Mouse (Mus musculus) limb, embryonic 14.5 days (tissue): ENCODE measurements around the gene 4930562C15Rik. TPM values are rescaled to one million over a fixed set of nuclear protein-coding genes. Genes with fewer than 3 reads are reported as not detected.

Source experiments
- ATAC-seq: fragments of 200-750 bp; cut with Nextera tagmentation; 2 replicates; pipeline ENCODE4 v1.8.0; 2017; ENCODE audit warnings: low read depth, moderate number of reproducible peaks, moderate TSS enrichment; ENCODE audit not compliant: low FRiP score
- DNase-seq: peaks from one replicate; pipeline ENCODE4 v3.0.0-alpha.2; 2015; ENCODE audit warnings: low spot score
- H3K27ac ChIP-seq: fragments of 300-500 bp; sonication (generic); replicated peaks from 2 replicates; pipeline ENCODE4 v1.5.1; 2014; ENCODE audit warnings: low read depth, mild to moderate bottlenecking, low read length, moderate library complexity, mixed read lengths
- H3K27me3 ChIP-seq: fragments of 300-500 bp; sonication (generic); 2 replicates; pipeline ENCODE4 v1.6.1; 2014; ENCODE audit warnings: low read length, mixed read lengths; ENCODE audit not compliant: control insufficient read depth, insufficient read depth
- H3K36me3 ChIP-seq: fragments of 300-500 bp; sonication (generic); 2 replicates; pipeline ENCODE4 v1.6.1; 2014; ENCODE audit warnings: mild to moderate bottlenecking, low read length, moderate library complexity, mixed read lengths; ENCODE audit not compliant: control insufficient read depth, insufficient read depth
- H3K4me1 ChIP-seq: fragments of 300-500 bp; sonication (generic); 2 replicates; pipeline ENCODE4 v1.6.1; 2014; ENCODE audit warnings: antibody characterized with exemption, low read length, mixed read lengths; ENCODE audit not compliant: control insufficient read depth, insufficient read depth
- H3K4me2 ChIP-seq: fragments of 300-500 bp; sonication (generic); replicated peaks from 2 replicates; pipeline ENCODE4 v1.6.1; 2014; ENCODE audit warnings: low read depth, mild to moderate bottlenecking, low read length, moderate library complexity; ENCODE audit not compliant: severe bottlenecking
- H3K4me3 ChIP-seq: fragments of 300-500 bp; sonication (generic); replicated peaks from 2 replicates; pipeline ENCODE4 v1.5.1; 2014; ENCODE audit warnings: low read length
- H3K9ac ChIP-seq: fragments of 300-500 bp; sonication (generic); 2 replicates; pipeline ENCODE4 v1.6.1; 2014; ENCODE audit warnings: mild to moderate bottlenecking, low read depth, low read length, moderate library complexity; ENCODE audit not compliant: severe bottlenecking
- H3K9me3 ChIP-seq: fragments of 300-500 bp; sonication (generic); 2 replicates; pipeline ENCODE4 v1.6.1; 2016; ENCODE audit warnings: low read length; ENCODE audit not compliant: control insufficient read depth
- POLR2A ChIP-seq: fragments of 200-500 bp; IDR thresholded peaks from 2 replicates; pipeline ENCODE4 v1.8.0; 2012; ENCODE audit warnings: inconsistent platforms, mild to moderate bottlenecking, moderate library complexity, borderline replicate concordance; ENCODE audit not compliant: insufficient read depth, insufficient read length; ENCODE audit errors: extremely low read depth
- WGBS: fragments of 180-500 bp; shearing (Covaris S2); extraction: QIAGEN DNeasy Blood & Tissue Kit; methylation state at CpG from one replicate; pipeline ENCODE4 v1.1.7; 2014; 5-methylcytosine and 5-hydroxymethylcytosine counted together
- polyA plus RNA-seq, 2 experiments: library from polyadenylated mRNA; depleted of rRNA in 1 of 2; stranded (reverse) in 1 of 2; unstranded in 1 of 2; fragments of >200 nt; fragmentation: Nextera tagmentation in 1 of 2; extraction: Ambion mirVana in 1 of 2; gene quantifications; 2 replicates each; pipeline versions ENCODE4 v1.2.1 to v1.2.3; 2012 to 2014

4930562C15Rik gene
- polyA plus RNA-seq, 2 experiments: 0.37 TPM; not detected in 1

DNA sequence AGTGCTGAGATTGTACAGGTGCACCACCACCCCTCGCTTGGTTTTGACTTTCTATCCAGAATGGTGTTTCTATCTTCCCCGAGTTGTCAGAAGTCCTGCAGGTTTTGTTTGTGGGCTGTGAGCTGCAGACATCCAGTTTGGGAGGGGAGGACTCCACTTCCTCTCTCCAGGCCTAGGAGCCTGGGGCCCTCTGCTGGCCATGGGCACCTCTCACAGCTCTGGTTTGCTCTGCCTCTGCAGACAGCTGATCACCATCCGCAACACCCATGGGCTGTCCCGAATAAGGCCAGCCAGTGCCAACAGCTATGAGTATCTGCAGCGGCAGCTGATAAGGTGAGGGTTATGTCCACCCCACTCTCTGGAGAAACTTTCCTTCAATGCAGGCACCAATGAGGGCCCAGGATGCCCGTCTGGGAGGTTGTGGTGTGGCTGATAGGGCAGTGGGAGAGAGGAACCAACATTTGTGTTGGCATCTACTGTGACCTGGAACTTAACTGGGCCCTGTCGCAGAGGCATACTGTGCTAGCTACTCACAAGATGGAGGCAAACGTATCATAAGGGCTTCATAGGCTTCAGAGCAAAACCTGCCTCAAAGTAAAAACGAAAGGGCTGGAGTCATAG lies 27.8 kb downstream of the 4930562C15Rik start:
- ATAC-seq (peak; percentile 71), DNase-seq (peak; percentile 46)
- TF ChIP-seq POLR2A: no peak

DNA sequence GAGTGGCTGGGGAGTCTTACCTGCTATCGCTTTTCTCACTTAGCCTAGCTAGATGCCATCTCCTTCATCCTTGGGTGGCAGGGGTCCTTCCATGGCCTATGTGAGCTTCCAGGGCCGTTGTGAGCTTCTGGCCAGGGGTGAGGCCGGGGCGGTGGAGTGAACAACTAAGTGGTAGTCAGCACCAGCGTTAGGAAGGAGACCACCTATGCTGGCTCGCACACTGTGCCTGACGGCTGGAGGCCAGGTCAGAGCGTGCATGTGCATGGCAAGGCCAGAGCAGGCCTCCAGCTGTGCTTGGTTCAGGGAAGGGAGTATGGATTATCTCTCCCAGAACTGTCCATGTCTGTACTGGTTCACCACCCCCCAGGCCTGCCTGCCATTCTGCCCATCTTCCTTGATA lies 28.5 kb downstream of the 4930562C15Rik start:
- H3K9ac ChIP-seq: no peak overlapping the region
- DNase-seq: no peak
- WGBS: 85% methylated on average over 8 of the region's 8 CpGs

More for the DNA sequence above, 27.8 kb downstream of the 4930562C15Rik start:
- no peaks in the 10 kb centered on the region for H3K27me3 ChIP-seq
- 59% methylated on average over 9 of the region's 9 CpGs for WGBS
- H3K4me3 ChIP-seq: no peak overlapping the region
- H3K36me3 ChIP-seq: no peaks in the 10 kb centered on the region
- no peak overlapping the region for H3K27ac ChIP-seq
- H3K4me2 ChIP-seq: no peak overlapping the region
- 0 out of 2 replicates have a peak, but pooled peaks cover 4% of the 10 kb centered on the region for H3K4me1 ChIP-seq
- no peaks in the 10 kb centered on the region for H3K9me3 ChIP-seq
- H3K9ac ChIP-seq: no peak overlapping the region

DNA sequence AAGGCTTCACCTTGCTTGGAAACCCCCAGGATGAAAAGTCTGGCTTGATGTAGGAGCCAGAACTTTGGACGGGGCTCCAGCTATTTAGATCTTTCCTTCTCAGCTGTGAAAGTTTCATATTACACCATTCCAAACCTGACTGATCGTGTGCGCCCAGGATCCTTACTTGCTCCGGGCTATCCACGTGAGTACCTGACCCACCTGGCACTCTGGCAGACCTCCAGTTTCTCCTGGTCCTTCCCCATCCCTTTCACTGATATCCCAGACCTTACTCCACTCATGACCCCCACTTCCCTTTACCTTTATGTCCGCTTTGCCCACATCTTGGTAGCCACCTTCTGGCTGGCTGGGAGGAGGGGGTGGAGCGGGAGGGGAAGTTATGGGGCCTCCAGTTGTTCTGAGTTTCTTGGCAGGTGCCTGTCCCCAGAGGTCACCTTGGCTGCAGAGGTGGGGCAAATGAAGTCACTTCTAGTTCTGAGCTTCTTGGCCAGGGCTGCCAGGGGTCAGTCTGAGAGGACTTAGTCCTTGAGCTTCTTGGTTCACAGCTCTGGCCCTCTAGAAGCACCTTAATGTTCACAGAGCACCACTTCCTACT lies 31.0 kb downstream of the 4930562C15Rik start:
- H3K27me3 ChIP-seq: no peaks in the 10 kb centered on the region
- no peak overlapping the region for H3K4me2 ChIP-seq
- 0 out of 2 replicates have a peak, but pooled peaks cover 4% of the 10 kb centered on the region for H3K4me1 ChIP-seq
- WGBS: 33% methylated on average over 7 of the region's 7 CpGs
- H3K9me3 ChIP-seq: no peaks in the 10 kb centered on the region
- DNase-seq: no peak
- H3K4me3 ChIP-seq: no peak overlapping the region
- 0 out of 2 replicates have a peak, but pooled peaks cover 7% of the 10 kb centered on the region for H3K36me3 ChIP-seq
- H3K9ac ChIP-seq: no peak overlapping the region
- H3K27ac ChIP-seq: no peak overlapping the region
- no peak for TF ChIP-seq POLR2A
- ATAC-seq: no peak

More for the DNA sequence above, 28.5 kb downstream of the 4930562C15Rik start:
- Histone ChIP-seq H3K27me3 (no peaks in the 10 kb centered on the region), H3K9me3 (no peaks in the 10 kb centered on the region), H3K4me2 (no peak overlapping the region), H3K36me3 (no peaks in the 10 kb centered on the region), H3K27ac (no peak overlapping the region), H3K4me3 (no peak overlapping the region), H3K4me1 (0 out of 2 replicates have a peak, but pooled peaks cover 4% of the 10 kb centered on the region)
- TF ChIP-seq POLR2A: no peak
- ATAC-seq: no peak

DNA sequence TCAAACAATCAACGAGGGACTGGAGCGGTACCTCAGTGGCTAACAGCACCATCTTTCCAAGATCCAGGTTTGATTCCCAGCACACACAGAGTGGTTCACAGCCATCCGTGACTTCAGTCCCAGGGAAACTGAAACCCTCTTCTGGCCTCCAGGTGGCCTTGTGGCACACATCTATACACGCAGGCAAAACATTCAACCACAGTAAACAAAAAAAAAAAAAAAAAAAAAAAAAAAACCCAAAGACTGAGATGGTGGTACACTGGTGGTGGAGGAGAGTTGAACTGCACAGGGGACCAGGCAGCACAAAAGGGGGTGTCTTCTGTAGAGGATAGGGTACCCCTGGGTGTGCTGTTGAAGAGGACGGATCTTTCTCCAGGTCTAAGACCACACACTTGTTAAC lies 35.3 kb downstream of the 4930562C15Rik start:
- no peak for ATAC-seq
- Histone ChIP-seq H3K4me1 (0 out of 2 replicates have a peak, but pooled peaks cover 4% of the 10 kb centered on the region), H3K27me3 (no peaks in the 10 kb centered on the region), H3K4me2 (no peak overlapping the region), H3K4me3 (no peak overlapping the region), H3K9me3 (no peaks in the 10 kb centered on the region), H3K9ac (no peak overlapping the region), H3K36me3 (peaks cover 27% of the 10 kb centered on the region), H3K27ac (no peak overlapping the region)
- WGBS: 92% methylated on average over 5 of the region's 5 CpGs
- no peak for DNase-seq
- no peak for TF ChIP-seq POLR2A

DNA sequence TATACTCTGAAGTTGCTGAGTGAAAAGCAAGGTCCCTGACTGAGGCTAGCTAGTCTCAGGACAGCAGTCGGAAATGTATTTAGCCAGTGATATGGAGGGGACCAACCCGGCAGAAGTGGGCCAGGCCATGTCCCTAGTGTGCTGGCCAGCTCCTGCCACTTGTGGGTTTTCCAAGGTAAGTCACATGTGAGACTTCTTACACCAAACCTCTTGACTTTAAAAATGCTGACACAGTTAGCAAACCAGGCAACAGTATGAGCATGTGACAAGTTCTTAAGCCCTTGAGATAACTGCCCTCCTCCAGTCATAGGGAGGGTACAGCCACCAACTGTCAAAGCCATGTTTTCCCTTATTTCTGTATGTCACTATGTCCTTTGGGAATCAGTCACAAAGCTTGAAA lies 36.7 kb downstream of the 4930562C15Rik start:
- ATAC-seq: no peak
- Histone ChIP-seq H3K9ac (no peak overlapping the region), H3K36me3 (peaks cover 35% of the 10 kb centered on the region), H3K4me2 (no peak overlapping the region), H3K27me3 (no peaks in the 10 kb centered on the region), H3K27ac (no peak overlapping the region), H3K4me1 (no peaks in the 10 kb centered on the region), H3K4me3 (no peak overlapping the region), H3K9me3 (no peaks in the 10 kb centered on the region)
- DNase-seq: no peak
- TF ChIP-seq POLR2A: no peak
- 93% methylated on average over 2 of the region's 2 CpGs for WGBS
